Mouse (Mus musculus) NIH3T3 (cell line): Measurements from ENCODE around the gene Ocm.

Experiments
- DNase-seq: peaks from one replicate; pipeline ENCODE4 v3.0.0-alpha.2; 2012; ENCODE audit warnings: low read depth

The Ocm gene

DNA sequence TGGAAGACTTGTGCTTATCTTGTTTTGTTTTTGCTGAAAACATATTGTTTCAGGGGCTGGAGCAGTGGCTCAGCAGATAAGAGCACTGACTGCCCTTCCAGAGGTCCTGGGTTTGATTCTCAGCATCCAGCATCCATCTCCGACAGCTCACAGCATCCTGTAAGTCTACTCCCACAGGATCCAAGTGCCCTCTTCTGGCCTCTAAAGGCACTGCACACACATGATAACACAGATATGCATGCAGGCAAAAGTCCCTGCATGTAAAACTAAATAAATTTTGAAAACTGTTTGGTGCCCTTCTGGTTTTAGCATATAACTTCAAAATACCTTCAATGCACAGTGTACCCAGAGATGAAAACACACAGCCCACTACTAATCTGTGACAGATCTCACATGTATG lies 27.1 kb downstream of the Ocm start:
- peak; percentile 14 for DNase-seq

DNA sequence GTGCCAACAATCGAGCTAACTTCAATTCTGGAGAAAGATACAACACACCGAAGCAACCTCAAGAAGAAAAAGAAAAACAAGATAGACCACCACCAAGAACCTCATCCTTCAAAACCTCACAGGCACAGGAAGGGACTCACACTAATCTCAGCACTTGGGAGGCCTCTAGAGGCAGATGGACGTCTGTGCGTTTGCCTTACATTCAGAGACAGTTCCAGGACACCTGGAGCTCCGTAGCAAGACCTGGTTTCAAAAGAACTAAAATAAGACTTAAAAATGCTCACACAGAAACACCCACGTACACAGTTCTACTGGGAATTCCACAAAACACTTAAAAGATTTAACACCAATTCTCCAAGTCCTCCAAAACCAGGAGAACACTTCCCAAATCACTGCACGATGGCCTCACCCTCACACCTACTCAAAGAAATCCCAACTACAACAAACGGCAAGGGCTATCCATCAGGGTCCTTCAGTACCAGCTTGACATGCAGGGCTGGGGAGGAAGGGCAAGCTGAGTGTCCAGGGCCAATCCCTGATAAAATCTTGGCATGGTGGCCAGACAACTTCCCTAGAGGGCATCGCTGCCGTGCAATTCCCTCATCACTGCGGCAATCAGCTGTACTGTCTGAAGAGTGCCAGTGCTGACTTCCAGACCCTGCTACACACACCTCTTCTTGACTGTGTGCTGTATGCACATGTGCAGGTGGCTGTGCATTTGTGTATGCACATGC lies 31.7 kb downstream of the Ocm start:
- DNase-seq: no peak

DNA sequence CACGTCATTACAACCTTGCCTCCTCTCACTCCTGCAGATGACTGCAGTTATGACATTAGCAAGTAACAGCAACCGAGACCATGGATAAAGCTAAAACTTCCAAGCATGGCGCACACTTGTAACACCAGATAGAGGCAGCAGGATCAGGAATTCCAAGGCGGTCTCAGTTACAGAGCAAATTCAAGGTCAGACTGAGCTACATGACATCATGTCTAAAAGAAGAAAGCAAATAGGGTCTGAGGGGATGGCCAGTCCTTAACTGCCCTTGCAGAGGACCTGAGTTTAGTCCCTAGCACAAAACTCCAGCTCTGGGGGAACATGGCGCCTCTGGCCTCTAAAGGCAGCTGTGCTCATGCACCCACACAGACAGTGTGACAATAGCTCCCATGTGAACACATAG lies 32.6 kb downstream of the Ocm start:
- DNase-seq: no peak

DNA sequence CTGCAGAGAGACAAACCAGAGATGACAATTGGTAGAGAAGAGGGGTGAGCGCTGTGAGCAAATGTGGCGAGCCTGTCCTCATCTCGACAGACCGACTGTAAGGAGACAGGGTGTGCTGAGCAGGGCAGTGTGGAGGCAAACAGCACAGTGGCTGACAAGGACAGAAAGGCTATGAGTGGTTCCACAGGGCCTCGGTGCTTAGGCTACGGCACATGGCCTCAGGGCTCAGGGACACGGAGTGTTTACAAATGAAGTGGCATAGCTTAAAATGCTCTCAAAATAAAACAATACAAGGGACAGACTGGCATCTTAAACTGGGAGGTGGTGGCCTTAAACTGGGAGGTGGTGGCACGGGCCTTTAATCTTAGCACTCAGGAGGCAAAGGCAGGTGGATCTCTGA lies 33.2 kb downstream of the Ocm start:
- DNase-seq: no peak

DNA sequence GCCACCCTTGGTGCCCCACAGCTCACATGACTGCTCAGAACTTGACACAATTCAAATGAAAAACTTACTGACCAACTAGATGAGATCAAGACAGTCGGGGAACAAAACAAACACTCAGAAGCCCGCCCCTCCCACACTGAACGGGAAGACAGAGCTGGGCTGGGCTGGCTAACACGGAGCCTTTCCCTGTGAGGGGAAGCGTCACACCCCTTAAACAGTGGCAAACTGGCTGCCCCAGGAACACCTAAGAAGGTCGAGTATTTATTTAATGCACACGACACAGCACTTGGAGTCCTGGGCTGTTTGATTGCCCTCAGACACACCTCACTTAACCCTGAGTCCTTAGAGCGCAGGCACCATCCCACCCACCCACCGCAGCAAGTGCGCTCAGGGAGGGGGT lies 33.8 kb downstream of the Ocm start:
- no peak for DNase-seq

DNA sequence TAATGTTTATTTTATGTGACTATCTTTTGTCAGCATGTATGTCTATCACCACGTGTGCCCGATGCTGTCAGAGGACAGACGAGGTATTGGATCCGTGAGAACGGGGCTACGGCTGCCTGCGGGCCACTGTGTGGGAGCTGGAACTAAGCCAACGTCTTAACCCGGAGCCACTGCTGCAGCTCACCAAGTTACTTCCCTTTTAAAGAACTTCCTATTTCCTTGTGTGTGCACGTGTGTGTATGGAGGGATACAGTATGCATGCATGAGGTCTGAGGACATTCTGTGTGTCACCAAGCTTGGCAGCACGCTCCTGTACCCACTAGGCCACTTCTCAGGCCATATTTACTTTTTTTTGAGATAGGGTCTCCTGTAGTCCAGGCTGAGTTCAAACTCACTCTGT lies 36.4 kb downstream of the Ocm start:
- no peak for DNase-seq

DNA sequence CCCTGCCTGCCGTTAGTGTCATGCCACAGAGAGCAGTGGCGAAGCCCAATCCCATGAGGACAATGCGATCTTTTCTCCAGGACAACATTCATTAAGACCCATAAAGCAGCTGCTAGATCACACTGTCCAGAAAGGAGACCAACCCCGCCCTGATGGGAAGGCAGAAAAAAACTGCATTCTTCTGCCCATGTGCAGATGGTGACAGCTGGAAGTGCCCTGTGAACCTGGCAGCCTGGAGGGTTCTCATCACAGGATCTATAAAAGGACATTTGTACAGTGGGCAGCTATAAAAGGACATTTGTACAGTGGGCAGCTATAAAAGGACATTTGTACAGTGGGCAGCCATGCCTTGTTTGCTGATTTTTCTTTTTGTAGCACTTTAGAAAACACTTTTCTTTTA lies 37.4 kb downstream of the Ocm start:
- no peak for DNase-seq

DNA sequence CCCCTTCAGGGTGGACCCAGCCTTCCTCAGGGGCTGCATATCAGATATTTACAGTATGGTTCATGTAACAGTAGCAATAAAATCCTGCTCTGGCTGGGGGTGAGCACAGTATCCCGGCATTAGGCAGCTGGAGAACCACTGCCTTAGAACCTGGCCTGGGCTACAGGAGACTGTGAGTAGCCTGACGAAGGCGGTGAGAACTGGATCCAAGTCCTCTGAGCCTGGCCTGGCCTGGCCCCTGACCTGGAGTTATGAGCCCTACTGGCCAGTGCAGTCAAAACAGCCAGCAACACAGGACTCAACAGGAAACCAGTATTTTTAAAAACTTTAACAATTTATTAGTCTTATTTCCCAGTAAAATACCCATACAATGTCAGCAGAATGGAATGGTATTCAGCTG lies 38.9 kb downstream of the Ocm start:
- no peak for DNase-seq

DNA sequence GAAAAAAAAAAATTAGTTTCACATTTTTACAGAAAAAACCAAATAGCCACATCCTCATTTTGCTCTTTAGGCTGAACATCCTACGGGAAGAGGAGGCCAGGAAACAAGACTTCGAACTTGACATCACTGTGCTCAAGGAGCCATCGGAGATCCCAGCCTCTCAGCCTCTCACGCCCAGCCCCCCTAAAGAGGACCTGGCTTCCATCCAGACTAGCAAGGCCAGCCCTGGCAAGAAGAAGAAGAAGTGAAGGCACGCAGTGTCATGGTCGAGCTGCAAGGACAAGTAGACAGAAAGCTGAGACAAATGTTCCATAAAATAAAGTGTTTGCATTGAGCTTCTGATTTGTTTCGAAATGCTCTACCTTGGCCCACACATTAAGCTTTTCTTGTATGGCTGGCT lies 41.1 kb downstream of the Ocm start:
- DNase-seq: no peak

DNA sequence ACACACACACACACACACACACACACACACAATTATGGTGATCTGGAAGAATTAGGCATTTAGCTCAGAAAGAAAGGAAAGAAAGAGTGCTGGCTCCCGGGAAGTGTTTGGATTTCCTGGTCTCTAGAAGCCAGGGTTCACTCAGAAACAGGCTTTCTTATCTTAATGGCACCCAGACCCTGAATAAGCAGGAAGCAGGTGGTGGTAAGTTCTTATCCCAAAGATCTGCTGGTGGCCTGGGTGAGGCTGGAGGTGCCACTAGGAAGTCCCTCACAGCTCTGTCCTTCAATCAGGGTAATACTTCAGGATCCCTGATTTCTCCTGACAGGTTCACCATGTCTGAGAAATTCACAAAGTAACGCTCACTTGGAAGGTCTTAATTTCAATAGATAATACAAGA lies 44.1 kb downstream of the Ocm start:
- no peak for DNase-seq

DNA sequence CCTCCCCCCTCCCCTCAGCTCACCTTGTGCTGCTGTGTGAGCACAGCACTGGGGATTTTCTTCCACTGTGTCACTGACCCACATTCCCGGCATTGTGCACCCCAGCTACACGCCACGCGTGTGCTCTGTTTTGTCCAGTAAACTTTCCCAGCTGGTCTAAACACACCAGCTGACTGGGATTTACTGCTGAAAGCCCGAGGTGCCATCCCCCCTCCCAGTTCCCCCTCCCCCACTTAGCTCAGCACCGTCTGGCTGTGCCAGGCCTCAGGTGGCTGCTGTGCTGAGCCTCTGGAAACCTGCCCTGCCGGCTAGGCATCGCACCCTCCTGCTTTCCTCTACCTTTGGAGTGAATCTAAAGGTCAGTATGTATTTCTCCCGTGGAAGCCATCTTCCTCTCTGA lies 45.6 kb downstream of the Ocm start:
- DNase-seq: no peak

DNA sequence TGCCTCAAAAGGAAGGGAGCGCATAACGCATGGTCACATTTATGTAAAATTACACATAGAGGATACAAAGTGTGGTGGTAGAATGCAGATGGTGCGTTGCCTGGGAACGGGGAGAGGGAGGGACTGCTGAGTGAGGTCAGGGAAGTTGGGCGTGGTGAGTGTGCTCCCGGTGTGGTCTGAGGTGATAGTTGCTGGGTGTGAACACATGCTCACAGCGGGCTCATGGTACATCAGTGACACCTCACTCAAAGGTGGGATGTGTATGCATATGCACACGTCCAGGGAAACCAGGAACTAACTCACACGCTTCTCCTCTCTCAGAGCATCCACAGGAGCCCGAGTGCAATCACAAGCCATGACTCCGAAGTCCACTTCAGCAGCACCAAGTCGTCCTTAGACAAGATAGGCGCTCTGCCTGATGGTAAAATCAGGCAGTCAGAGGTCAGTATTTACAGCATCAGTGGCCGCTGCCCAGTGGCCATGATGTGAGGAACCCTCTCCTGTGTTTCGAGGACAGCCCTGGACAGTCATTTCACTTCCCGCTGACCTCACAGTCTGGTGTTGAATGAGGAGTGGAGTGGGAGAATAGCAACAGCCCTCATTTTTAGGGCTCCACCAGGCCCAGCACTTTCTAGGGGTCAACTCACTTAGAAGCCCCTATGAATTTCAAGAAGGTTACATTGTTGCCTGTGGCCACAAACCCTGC lies 49.6 kb downstream of the Ocm start:
- DNase-seq: no peak

DNA sequence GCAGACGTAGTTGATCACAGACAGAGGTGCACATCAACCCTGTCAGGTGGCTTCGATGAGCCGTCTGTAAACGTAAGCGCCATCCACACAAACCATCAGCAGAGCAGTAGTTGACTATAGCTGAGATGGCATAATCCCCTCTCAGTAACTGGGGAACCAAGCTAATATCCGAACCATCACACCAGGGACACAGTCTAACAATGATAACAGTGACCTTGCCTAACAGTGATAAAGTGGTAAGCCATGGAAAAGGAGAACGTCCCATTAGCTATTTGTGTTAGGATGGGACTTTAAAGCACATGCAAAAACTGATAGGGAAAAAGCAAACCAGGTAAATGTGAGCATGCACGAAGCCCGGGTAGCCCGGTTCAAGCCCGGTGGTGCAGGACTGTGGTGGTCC lies 50.2 kb downstream of the Ocm start:
- no peak for DNase-seq

DNA sequence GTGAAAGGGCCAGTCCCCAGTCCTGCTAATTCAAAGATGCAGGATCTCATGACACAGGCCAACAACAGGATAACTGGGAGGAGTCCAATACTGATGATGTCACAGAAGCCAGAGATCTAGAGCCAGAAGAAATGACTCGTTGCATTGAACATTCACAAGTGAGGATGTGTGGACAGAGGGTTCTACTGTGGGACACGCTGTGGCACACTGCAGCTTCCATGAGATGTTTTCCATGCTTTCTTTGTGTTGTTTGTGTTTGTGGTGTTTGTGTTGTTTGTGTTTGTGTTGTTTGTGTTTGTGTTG lies 50.9 kb downstream of the Ocm start:
- DNase-seq: no peak

DNA sequence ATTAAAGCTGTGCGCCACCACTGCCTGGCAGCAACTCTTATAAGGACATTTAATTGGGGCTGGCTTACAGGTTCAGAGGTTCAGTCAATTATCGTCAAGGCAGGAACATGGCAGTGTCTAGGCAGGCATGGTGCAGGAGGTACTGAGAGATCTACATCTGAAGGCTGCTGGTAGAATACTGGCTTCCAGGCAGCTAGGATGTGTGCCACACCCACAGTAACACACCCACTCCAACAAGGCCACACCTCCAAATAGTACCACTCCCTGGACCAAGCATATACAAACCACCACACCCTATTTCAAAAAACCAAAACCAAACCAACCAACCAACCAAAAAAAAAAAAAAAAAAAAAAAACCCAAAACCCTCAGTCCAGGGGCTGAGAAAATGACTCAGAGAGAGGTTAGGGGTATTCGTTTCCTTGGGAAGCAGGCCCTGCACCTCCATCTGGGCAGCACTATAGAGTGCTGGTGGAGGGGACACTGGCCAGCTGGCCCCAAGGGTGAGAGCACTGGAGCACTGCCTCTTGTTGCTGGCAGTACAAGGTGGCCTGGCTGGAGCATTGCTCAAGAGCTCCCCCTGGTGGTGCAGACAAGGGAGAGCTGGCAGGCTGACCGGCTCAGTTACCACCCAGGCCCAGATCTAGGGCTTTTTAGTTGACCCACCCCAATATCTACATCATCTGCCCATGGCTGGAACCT lies 51.4 kb downstream of the Ocm start:
- DNase-seq: peak; percentile 86

DNA sequence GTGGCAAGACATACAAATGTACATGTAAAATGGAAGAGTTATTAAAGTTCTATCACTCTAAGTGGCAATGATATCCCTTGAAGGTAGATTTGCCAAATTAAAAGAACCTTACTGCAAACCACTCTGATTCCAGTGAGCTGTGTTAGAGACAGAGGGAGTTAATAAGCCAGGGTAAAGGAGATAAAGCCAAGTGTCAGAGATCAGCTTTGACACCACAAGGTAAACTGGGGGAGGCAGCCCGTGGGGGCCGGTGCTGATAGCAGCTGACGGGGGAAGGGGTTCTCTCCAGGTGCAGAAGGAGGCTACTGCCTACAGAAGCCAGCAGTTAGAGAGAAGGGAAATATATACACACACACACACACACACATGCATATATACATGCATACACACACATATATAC lies 53.8 kb downstream of the Ocm start:
- no peak for DNase-seq
